Mouse (Mus musculus): Measurements from ENCODE around the gene Cdr2l. TPM values are rescaled to one million over a fixed set of nuclear protein-coding genes. Genes with fewer than 3 reads are reported as not detected.

Cdr2l gene
- total RNA-seq, 2 experiments from 2014 or later: 4.4 to 4.5 TPM

- DNase-seq: no peak
These were observed 25.2 kb downstream of the Cdr2l start for GRCm38 (mm10) chr11:115406858-115407401.

GRCm38 (mm10) chr11:115408266-115408920, 26.7 kb downstream of the Cdr2l start:
- no peak for DNase-seq

- DNase-seq: no peak
These were observed 27.8 kb downstream of the Cdr2l start for GRCm38 (mm10) chr11:115409556-115409955.

GRCm38 (mm10) chr11:115419531-115420237, 38.0 kb downstream of the Cdr2l start, which contains the start of the genes Atp5h and Kctd2:
Gene Atp5h, minus strand, starts transcription at chr11:115419962.
Gene Kctd2, plus strand, starts transcription at chr11:115420128.
- peak; percentile 95 to 98 for DNase-seq

GRCm38 (mm10) chr11:115420336-115421190, 38.8 kb downstream of the Cdr2l start:
- DNase-seq: peak; percentile 66 to 78

GRCm38 (mm10) chr11:115421328-115421727, 39.6 kb downstream of the Cdr2l start:
- no peak for DNase-seq

GRCm38 (mm10) chr11:115421972-115422371, 40.3 kb downstream of the Cdr2l start:
- no peak for DNase-seq

GRCm38 (mm10) chr11:115423091-115423490, 41.4 kb downstream of the Cdr2l start:
- DNase-seq: no peak

GRCm38 (mm10) chr11:115424666-115425065, 43.0 kb downstream of the Cdr2l start:
- no peak for DNase-seq

- no peak for DNase-seq
These were observed 44.0 kb downstream of the Cdr2l start for GRCm38 (mm10) chr11:115425671-115426070.

- DNase-seq: peak; percentile 83 to 87
These were observed 46.0 kb downstream of the Cdr2l start for GRCm38 (mm10) chr11:115427482-115428331.

- peak; percentile 39 to 41 for DNase-seq
These were observed 47.6 kb downstream of the Cdr2l start for GRCm38 (mm10) chr11:115429307-115429706.

- no peak for DNase-seq
These were observed 48.8 kb downstream of the Cdr2l start for GRCm38 (mm10) chr11:115430561-115430960.

- DNase-seq: peak in 1 of 2 experiments; percentile 36
These were observed 51.1 kb downstream of the Cdr2l start for GRCm38 (mm10) chr11:115432814-115433213.

- no peak for DNase-seq
These were observed 51.6 kb downstream of the Cdr2l start for GRCm38 (mm10) chr11:115433342-115433741.

- peak; percentile 26 to 50 for DNase-seq
These were observed 54.1 kb downstream of the Cdr2l start for GRCm38 (mm10) chr11:115435596-115436337.

- DNase-seq: no peak
These were observed 55.9 kb downstream of the Cdr2l start for GRCm38 (mm10) chr11:115437571-115438122.

- DNase-seq: no peak
These were observed 57.6 kb downstream of the Cdr2l start for GRCm38 (mm10) chr11:115439326-115439725.

- DNase-seq: no peak
These were observed 58.3 kb downstream of the Cdr2l start, which contains the start of gene Trim80 for GRCm38 (mm10) chr11:115439906-115440595. Gene Trim80, plus strand, starts transcription at chr11:115440545.
